Mouse (Mus musculus) forebrain, embryonic 10.5 days (tissue): Measurements from ENCODE around the gene Tatdn3. TPM values are rescaled to one million over a fixed set of nuclear protein-coding genes. Genes with fewer than 3 reads are reported as not detected.

Experiments used
- DNase-seq: peaks from one replicate; pipeline ENCODE4 v3.0.0-alpha.2; 2017; ENCODE audit warnings: low spot score; ENCODE audit errors: extremely low spot score
- H3K27ac ChIP-seq: fragments of 300-500 bp; sonication (generic); 2 replicates; pipeline ENCODE4 v1.5.1; 2016; ENCODE audit warnings: mild to moderate bottlenecking
- H3K27me3 ChIP-seq: fragments of 300-500 bp; sonication (generic); 2 replicates; pipeline ENCODE4 v1.6.1; 2016; ENCODE audit warnings: mild to moderate bottlenecking; ENCODE audit not compliant: poor library complexity, severe bottlenecking
- H3K36me3 ChIP-seq: fragments of 300-500 bp; sonication (generic); replicated peaks from 2 replicates; pipeline ENCODE4 v1.6.1; 2016; ENCODE audit warnings: mild to moderate bottlenecking, moderate library complexity
- H3K4me1 ChIP-seq: fragments of 300-500 bp; sonication (generic); 2 replicates; pipeline ENCODE4 v1.6.1; 2016
- H3K4me3 ChIP-seq: fragments of 300-500 bp; sonication (generic); 2 replicates; pipeline ENCODE4 v1.5.1; 2016; ENCODE audit warnings: mild to moderate bottlenecking, moderate library complexity
- H3K9me3 ChIP-seq: fragments of 300-500 bp; sonication (generic); 2 replicates; pipeline ENCODE4 v1.6.1; 2016; ENCODE audit warnings: mild to moderate bottlenecking, moderate library complexity
- WGBS: fragments of 180-500 bp; shearing (Covaris S2); methylation state at CpG from one replicate; pipeline ENCODE4 v1.1.7; 2016; 5-methylcytosine and 5-hydroxymethylcytosine counted together
- polyA plus RNA-seq: library from polyadenylated mRNA; unstranded; fragments of >200 nt; fragmentation: Nextera tagmentation; extraction: Ambion mirVana; gene quantifications from 2 replicates; pipeline ENCODE4 v1.2.1, GENCODE M21; 2016

The Tatdn3 gene
- polyA plus RNA-seq, 1 experiment from 2014 or later, result 11.9 TPM

DNA sequence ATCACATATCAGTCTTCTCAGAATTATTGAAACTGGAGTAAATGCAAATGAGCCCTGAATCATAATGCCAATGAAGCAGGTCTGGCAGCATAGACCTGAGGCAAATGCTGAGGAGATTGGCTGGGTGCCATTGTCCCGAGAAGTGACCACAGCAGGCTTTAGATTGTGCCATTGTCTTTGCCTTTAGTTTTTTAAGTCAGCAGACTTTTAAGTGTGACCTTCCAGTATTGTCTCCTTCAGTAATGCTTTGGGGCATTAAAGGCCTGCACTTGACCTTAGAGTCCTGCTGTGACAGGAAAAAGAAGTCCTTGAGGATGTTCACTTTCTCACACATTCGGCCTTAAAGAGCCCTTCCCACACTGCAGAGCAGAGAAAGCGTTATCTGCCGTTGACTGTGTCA is 7.5 kb upstream of the Tatdn3 start:
- no peak for DNase-seq
- Histone ChIP-seq H3K4me1 (no peaks in the 10 kb centered on the region), H3K27ac (no peak overlapping the region), H3K27me3 (no peaks in the 10 kb centered on the region), H3K36me3 (peaks cover 100% of the 10 kb centered on the region), H3K4me3 (no peak overlapping the region), H3K9me3 (no peaks in the 10 kb centered on the region)
- 84% methylated on average over 4 of the region's 4 CpGs for WGBS

DNA sequence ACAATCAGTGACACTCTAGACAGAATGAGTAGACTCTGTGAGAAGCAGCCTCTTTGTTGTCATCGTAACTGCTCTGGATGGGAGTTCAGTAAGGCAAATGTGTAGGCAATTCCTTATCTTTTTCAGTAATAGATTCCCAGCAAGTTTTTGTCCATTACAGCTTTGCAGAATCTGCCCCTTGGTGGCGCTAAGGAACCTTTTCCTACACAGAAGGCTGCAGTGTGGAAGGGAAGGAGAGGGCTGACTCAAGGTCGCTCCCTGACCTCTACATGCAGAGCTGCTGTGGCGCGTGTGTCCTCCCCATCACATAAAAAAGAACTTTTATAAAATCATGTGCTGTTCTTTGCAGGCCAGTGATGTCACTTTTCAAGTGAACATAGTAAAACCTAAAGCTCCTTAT is 5.6 kb upstream of the Tatdn3 start:
- Histone ChIP-seq H3K4me1 (peaks cover 18% of the 10 kb centered on the region), H3K9me3 (no peaks in the 10 kb centered on the region), H3K27ac (no peak overlapping the region), H3K27me3 (no peaks in the 10 kb centered on the region), H3K4me3 (no peak overlapping the region), H3K36me3 (peaks cover 87% of the 10 kb centered on the region)
- no peak for DNase-seq
- 82% methylated on average over 5 of the region's 5 CpGs for WGBS

DNA sequence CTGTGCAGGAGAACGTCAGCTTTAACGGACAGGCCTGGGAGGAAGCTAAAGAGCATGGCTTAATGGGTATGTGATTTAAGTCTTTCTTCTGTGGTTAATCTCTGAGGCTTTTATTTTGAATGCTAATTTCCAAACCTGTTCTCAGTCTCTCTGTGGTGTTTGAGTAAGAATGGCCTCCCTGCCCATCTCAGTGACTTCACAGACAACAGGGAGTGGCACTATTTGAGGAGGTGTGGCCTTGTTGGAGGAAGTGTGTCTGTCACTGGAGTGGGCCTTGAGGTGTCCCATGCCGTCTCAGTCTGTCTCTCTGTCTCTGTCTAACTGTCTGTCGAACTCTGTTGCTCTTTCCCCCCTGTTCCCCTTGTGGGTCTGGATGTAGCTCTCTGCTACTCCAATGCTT is 2.5 kb upstream of the Tatdn3 start:
- Histone ChIP-seq H3K36me3 (peaks cover 56% of the 10 kb centered on the region), H3K9me3 (no peaks in the 10 kb centered on the region), H3K27ac (no peak overlapping the region), H3K4me3 (no peak overlapping the region), H3K27me3 (peaks cover 14% of the 10 kb centered on the region; the same call in 1 of the 2 replicates), H3K4me1 (peaks cover 32% of the 10 kb centered on the region)
- WGBS, result 91% methylated on average over 4 of the region's 4 CpGs
- no peak for DNase-seq

DNA sequence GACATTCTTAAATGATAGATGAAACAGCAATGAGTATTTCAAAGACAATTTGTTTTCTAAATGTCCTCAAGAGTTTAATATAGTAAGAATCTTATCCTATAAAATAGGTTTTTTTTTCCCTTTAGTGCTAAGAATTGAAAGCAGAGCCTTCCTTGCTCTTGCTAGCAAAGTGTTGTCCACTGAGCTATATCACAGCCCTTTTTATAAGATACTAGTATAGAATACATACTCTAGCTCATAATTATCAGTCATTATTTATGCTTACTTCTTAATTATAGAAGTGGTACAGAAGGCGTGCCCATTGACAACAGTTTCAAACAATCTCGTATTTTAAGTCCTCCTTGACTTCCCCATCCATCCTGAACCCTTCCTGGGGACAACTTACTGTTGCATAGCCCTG is 1.8 kb upstream of the Tatdn3 start:
- Histone ChIP-seq H3K4me1 (peaks cover 32% of the 10 kb centered on the region), H3K36me3 (peaks cover 49% of the 10 kb centered on the region), H3K27me3 (peaks cover 14% of the 10 kb centered on the region; the same call in 1 of the 2 replicates), H3K4me3 (peak overlapping the region; percentile 99; the same call in 1 of the 2 replicates), H3K27ac (no peak overlapping the region), H3K9me3 (no peaks in the 10 kb centered on the region)
- 93% methylated on average over 2 of the region's 2 CpGs for WGBS
- no peak for DNase-seq

DNA sequence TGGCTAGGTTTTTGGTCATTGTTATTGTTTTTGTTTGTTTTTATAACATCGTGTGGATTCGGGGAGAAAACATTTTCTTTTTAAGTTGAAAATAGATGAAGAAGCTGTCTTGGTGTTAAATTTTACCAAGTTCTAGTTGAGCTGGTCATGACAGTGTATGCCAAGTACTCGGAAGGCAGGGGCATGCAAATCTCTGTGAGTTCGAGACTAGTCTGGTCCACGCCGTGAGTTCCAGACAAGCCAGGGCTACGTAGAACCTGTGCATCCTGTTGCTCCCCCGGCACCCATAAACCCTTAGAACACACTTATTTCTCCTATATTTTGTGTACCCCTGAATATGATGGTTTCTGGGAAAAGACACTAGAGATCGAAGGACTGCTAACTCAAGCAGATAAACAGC is 968 bp upstream of the Tatdn3 start:
- peak overlapping the region; percentile 99 for H3K4me3 ChIP-seq
- H3K27ac ChIP-seq, result peak overlapping the region; percentile 98
- H3K4me1 ChIP-seq, result peaks cover 32% of the 10 kb centered on the region
- peaks cover 14% of the 10 kb centered on the region; the same call in 1 of the 2 replicates for H3K27me3 ChIP-seq
- no peaks in the 10 kb centered on the region for H3K9me3 ChIP-seq
- 65% methylated on average over 9 of the region's 9 CpGs for WGBS
- H3K36me3 ChIP-seq, result peaks cover 41% of the 10 kb centered on the region
- DNase-seq, result no peak

DNA sequence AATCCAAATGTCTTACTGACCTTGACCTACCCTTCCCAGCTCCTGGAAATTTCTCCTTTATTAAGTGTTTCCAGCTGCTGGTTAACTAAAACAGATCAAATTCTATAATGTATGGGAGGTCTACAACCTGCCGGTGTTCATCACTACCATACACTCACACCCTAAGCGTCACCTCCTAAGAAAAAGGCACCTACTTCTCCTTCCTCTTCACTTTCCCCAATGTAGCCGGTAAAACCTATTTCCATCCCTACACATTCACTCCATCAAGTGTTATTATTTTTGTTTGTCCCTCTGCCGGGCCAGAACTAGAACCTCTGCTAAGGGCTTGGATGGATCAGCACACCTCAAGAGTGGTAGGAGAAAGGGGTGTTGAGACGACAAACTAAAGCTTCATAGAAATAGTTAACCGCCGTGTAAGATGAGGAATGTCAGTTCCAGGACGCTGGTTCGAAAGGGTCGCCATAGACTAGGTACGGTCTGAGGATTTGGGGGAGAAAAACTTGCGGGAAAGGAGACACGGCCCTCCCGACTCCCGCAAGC is 421 bp downstream of the Tatdn3 start:
- Histone ChIP-seq H3K27me3 (peaks cover 14% of the 10 kb centered on the region; the same call in 1 of the 2 replicates), H3K27ac (peak overlapping the region; percentile 98), H3K4me1 (peaks cover 32% of the 10 kb centered on the region), H3K36me3 (peaks cover 27% of the 10 kb centered on the region), H3K9me3 (no peaks in the 10 kb centered on the region), H3K4me3 (peak overlapping the region; percentile 99)
- 7% methylated on average over 15 of the region's 15 CpGs for WGBS
- DNase-seq, result no peak

DNA sequence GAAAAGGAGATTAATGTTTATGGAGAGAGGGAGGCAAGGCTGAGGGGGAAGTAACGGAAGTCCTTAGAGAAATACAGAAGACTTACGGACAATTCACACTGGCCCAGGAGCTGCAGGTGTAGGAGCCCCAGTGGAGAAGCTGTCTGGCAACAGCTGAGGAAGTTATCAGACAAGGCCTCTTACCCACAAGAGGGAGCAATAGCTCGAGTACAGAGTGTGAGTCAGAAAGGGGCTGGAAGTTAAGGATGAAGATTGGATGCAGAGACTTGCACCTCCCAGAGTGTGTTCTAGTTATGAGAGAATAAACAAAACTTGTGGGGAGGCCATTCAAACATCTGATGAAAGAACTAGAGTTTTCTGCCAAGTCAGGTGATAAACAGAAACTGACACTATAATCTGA is 5.3 kb downstream of the Tatdn3 start:
- Histone ChIP-seq H3K27me3 (peaks cover 14% of the 10 kb centered on the region; the same call in 1 of the 2 replicates), H3K4me1 (peaks cover 14% of the 10 kb centered on the region), H3K9me3 (no peaks in the 10 kb centered on the region), H3K36me3 (no peaks in the 10 kb centered on the region), H3K27ac (no peak overlapping the region), H3K4me3 (no peak overlapping the region)
- DNase-seq, result no peak
- WGBS, result 75% methylated on average over 3 of the region's 3 CpGs

DNA sequence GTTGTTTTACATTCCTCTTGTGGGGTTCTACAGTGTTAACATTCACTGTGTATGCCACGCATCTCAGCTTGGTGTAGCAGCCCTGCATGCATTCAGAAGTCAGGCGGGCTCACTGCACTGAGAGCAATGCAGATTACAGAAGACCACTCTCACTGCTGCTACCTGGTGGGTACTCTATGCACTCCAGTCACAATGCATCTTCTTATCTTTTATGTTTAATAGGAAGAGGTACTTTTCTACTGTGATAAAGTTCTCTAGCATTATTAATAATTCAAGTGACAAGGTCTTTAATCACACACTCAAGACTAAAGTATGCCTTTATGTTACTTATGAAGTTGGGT is 7.2 kb downstream of the Tatdn3 start:
- 75% methylated on average over 2 of the region's 2 CpGs for WGBS
- Histone ChIP-seq H3K27me3 (no peaks in the 10 kb centered on the region), H3K36me3 (no peaks in the 10 kb centered on the region), H3K4me1 (no peaks in the 10 kb centered on the region), H3K9me3 (no peaks in the 10 kb centered on the region), H3K4me3 (no peak overlapping the region), H3K27ac (no peak overlapping the region)
- no peak for DNase-seq

DNA sequence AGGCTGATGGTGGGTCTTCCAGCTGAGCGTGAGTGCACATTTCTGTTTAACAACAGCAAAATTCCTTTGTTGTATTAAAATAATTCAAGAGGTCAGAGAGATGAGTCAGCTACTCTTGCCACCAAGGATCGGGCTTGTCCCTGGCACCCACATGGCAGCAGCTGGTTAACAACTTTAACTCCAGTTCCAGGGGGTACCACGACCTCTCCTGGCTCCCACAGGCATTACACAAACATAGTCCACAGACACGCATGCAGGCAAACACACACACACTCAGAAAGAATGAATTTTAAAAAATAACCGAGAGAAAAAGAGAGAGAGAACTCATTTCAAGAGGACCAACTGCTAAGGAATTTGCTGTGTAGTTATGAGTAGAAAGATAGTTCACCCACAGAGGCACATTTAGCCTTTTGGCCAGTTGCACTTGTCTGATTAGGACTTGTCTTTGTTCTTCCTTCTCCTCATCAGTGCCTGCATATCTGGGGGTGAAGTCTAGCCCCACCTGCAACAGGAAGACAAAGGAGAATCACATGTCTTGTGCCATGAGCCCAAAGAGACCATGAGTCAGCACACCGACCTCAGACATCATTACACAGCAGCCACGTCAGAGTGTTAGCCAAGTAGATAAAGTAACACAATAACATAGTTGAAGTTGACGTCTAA is 7.7 kb downstream of the Tatdn3 start:
- Histone ChIP-seq H3K36me3 (no peaks in the 10 kb centered on the region), H3K9me3 (no peaks in the 10 kb centered on the region), H3K27ac (no peak overlapping the region), H3K27me3 (no peaks in the 10 kb centered on the region), H3K4me3 (no peak overlapping the region), H3K4me1 (no peaks in the 10 kb centered on the region)
- 75% methylated on average over 8 of the region's 8 CpGs for WGBS
- no peak for DNase-seq

DNA sequence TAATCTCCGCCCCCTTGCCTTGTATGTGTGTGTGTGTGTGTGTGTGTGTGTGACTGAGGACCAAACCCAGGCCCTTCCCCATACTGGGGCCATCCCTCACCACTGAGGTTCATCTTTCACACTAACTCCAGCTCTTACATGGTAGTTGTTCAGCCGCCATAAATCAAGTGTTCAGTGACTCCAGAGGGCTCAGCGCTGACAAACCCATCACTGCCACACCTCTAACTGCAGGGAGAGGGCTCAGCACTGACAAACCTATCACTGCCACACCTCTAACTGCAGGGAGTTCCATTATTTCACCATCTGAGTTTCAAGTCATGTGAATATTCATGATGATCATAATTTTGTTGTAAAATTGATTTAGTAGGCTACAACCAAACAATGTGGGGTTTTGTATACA is 9.2 kb downstream of the Tatdn3 start:
- no peak for DNase-seq
- no peak overlapping the region for H3K27ac ChIP-seq
- H3K4me1 ChIP-seq, result no peaks in the 10 kb centered on the region
- H3K36me3 ChIP-seq, result no peaks in the 10 kb centered on the region
- no peaks in the 10 kb centered on the region for H3K9me3 ChIP-seq
- WGBS, result 88% methylated on average over 3 of the region's 3 CpGs
- no peaks in the 10 kb centered on the region for H3K27me3 ChIP-seq
- H3K4me3 ChIP-seq, result no peak overlapping the region

DNA sequence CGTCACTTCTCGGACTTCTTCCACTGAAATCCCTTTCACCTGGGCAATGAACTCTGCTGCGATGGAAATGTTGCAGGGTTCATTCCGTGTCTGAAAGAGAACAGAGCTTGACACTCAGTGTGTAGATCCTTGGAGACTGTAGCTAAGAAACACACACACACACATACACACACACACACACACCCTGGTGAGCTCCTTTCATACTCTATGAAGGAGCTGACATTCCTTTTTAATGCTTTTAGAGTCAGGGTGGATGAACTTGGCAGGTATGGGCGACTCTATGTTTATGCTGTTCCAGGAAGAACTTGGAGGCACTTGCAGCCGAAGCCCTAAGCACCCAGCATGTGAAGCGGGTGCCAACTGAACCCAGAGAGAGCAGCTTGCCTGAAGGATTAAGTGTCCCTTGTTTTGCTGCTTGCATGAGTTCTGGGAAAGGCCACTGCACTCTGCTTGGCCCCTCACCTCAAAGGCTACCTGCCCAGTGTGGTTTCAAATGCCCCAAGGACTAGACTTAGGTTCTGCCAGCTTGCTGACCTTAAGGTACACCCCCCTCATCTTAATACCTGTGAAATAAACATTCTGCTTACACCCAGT is 16.4 kb downstream of the Tatdn3 start:
- no peaks in the 10 kb centered on the region for H3K36me3 ChIP-seq
- no peak overlapping the region for H3K4me3 ChIP-seq
- WGBS, result 77% methylated on average over 7 of the region's 7 CpGs
- DNase-seq, result no peak
- no peaks in the 10 kb centered on the region for H3K9me3 ChIP-seq
- H3K27ac ChIP-seq, result no peak overlapping the region
- no peaks in the 10 kb centered on the region for H3K4me1 ChIP-seq
- H3K27me3 ChIP-seq, result no peaks in the 10 kb centered on the region

DNA sequence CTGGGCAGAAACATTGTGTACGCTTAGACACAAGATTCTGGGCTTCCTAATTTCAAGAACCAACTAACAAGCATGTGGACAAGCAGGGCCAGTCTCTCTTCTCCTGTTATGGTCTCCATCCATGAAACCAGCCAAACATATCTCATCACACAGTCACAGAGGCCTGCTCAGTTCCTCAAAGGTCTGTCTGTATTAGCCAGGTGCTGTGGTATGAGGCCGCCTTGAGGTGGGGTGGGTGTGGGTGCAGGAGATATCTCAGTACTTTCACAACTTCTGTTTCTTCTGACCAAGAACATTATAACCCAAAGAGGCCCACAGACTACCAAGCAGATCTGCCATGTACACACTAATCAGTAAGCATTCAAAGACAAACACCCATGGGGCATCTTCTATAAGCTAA is 17.5 kb downstream of the Tatdn3 start:
- H3K4me3 ChIP-seq, result no peak overlapping the region
- no peaks in the 10 kb centered on the region for H3K9me3 ChIP-seq
- 88% methylated on average over 2 of the region's 2 CpGs for WGBS
- no peak overlapping the region for H3K27ac ChIP-seq
- H3K4me1 ChIP-seq, result no peaks in the 10 kb centered on the region
- H3K27me3 ChIP-seq, result no peaks in the 10 kb centered on the region
- no peaks in the 10 kb centered on the region for H3K36me3 ChIP-seq
- DNase-seq, result no peak

DNA sequence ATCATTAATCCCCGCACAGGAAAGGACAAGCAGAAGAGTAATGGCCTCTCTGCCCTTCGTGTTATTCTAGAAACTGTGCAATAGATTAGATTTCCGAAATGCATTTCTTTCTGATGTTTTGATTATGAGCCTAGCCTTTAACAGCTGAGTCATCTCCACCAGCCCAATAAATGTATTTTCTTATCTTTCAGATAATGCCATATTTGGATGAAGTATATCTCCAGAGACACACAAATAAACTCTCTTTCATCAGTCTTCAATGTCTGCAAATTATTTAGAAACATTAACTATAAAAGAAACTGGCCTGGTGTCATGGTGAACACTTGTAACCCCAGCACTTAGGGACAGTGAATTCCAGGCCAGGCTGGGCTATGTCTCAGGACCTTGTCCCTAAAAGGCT is 20.0 kb downstream of the Tatdn3 start:
- DNase-seq, result no peak
- Histone ChIP-seq H3K27ac (no peak overlapping the region), H3K4me1 (no peaks in the 10 kb centered on the region), H3K9me3 (no peaks in the 10 kb centered on the region), H3K4me3 (no peak overlapping the region), H3K36me3 (no peaks in the 10 kb centered on the region), H3K27me3 (no peaks in the 10 kb centered on the region)
- WGBS, result 87% methylated on average over 3 of the region's 3 CpGs
